8 mouse cellular contexts compared by ENCODE assay signal in the genomic region with DNA sequence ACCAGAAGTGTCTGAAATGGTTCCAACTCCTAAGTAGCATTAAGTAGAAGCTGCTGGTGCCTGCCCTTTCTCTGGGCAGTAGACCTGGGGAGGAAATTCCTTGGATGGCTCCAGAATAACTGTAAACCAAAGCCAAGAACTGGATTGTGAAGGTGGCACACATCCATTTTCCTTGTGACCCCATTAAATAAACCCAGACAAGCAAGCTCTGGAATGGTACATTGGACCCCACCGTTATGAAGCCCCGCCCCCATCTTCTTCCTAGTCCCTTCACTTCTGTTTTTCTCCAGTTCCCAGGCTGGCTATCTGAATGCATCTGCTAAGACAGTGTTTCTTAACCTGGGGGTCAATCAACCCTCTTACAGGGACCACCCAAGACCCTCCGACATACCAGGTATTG. TPM values are rescaled to one million over a fixed set of nuclear protein-coding genes. Genes with fewer than 3 reads are reported as not detected.
DNase-seq lines count a peak whose midpoint lies in the region; ATAC-seq and TF ChIP-seq lines count a peak whose summit lies in the region.

Gene Tprkb, plus strand, starts transcription at position 279 of the 400 bp plus-strand sequence.

- H3K4me3 ChIP-seq in intestine, postnatal 0 days (ENCODE audit: low read depth, low read length), result no peak within 1 kb of the TSS
- no peak within 1 kb of the TSS for H3K4me3 ChIP-seq in liver, embryonic 13.5 days (replicated peaks)
- no peak within 1 kb of the TSS for H3K4me3 ChIP-seq in stomach, embryonic 15.5 days (replicated peaks)

- TF ChIP-seq CTCF in intestine, postnatal 0 days (IDR thresholded peaks at IDR 0.05; ENCODE audit: low read depth), result no peak

- no peak for ATAC-seq in intestine, postnatal 0 days
- no peak for ATAC-seq in liver, embryonic 13.5 days (ENCODE audit: low read depth)
- ATAC-seq in stomach, embryonic 15.5 days (ENCODE audit: insufficient read depth, low FRiP score, low read depth), result no peak

- 72% methylated on average over 3 of the region's 3 CpGs for WGBS in intestine, postnatal 0 days
- whole genome bisulfite sequencing in liver, embryonic 13.5 days (ENCODE audit: insufficient replicate concordance), result 46% methylated on average over 3 of the region's 3 CpGs
- WGBS in stomach, embryonic 15.5 days, result 77% methylated on average over 3 of the region's 3 CpGs

- no peak within 1 kb of the TSS for H3K27ac ChIP-seq in intestine, postnatal 0 days (ENCODE audit: low read depth, low read length)
- no peak within 1 kb of the TSS for H3K27ac ChIP-seq in liver, embryonic 13.5 days
- no peak within 1 kb of the TSS for H3K27ac ChIP-seq in stomach, embryonic 15.5 days

- H3K4me1 ChIP-seq in intestine, postnatal 0 days (replicated peaks; ENCODE audit: control insufficient read depth, insufficient read depth, low read length), result 0 out of 2 replicates have a peak, but pooled peaks cover 2% of the 10 kb centered on the region
- peaks cover 29% of the 10 kb centered on the region for H3K4me1 ChIP-seq in liver, embryonic 13.5 days (replicated peaks)
- H3K4me1 ChIP-seq in stomach, embryonic 15.5 days, result peaks cover 10% of the 10 kb centered on the region

- H3K27me3 ChIP-seq in intestine, postnatal 0 days (replicated peaks; ENCODE audit: control insufficient read depth, insufficient read depth, low read length), result no peaks in the 10 kb centered on the region
- no peaks in the 10 kb centered on the region for H3K27me3 ChIP-seq in liver, embryonic 13.5 days
- no peaks in the 10 kb centered on the region for H3K27me3 ChIP-seq in stomach, embryonic 15.5 days (replicated peaks)

- no peak for DNase-seq in adrenal gland, adult 18-20 months (ENCODE audit: low spot score in 2 of 2)
- DNase-seq in adrenal gland, adult (ENCODE audit: inconsistent age in 2 of 2, low spot score in 1 of 2), result no peak
- DNase-seq in adrenal gland, postnatal 4 days (ENCODE audit: low spot score in 2 of 2), result no peak
- no peak for DNase-seq in gastrocnemius, postnatal 36 days
- DNase-seq in liver, embryonic 13.5 days, result no peak
- no peak for DNase-seq in urinary bladder, postnatal 14 days (ENCODE audit: low spot score)

- no peaks in the 10 kb centered on the region for H3K9me3 ChIP-seq in intestine, postnatal 0 days (ENCODE audit: control insufficient read depth)
- no peaks in the 10 kb centered on the region for H3K9me3 ChIP-seq in liver, embryonic 13.5 days (replicated peaks)
- no peaks in the 10 kb centered on the region for H3K9me3 ChIP-seq in stomach, embryonic 15.5 days

- H3K36me3 ChIP-seq in intestine, postnatal 0 days (ENCODE audit: control insufficient read depth, insufficient read depth), result no peaks in the 10 kb centered on the region
- no peaks in the 10 kb centered on the region for H3K36me3 ChIP-seq in liver, embryonic 13.5 days
- H3K36me3 ChIP-seq in stomach, embryonic 15.5 days, result no peaks in the 10 kb centered on the region

- no peak within 1 kb of the TSS for H3K4me2 ChIP-seq in intestine, postnatal 0 days (replicated peaks; ENCODE audit: low read depth)
- no peak within 1 kb of the TSS for H3K4me2 ChIP-seq in liver, embryonic 13.5 days
- H3K4me2 ChIP-seq in stomach, embryonic 15.5 days, result no peak within 1 kb of the TSS

- intact Hi-C loops in gastrocnemius, postnatal 36 days (cut with DNase I), result no loop called here

- H3K9ac ChIP-seq in intestine, postnatal 0 days (ENCODE audit: low read depth, low read length), result no peak within 1 kb of the TSS
- H3K9ac ChIP-seq in liver, embryonic 13.5 days, result no peak within 1 kb of the TSS
- H3K9ac ChIP-seq in stomach, embryonic 15.5 days, result no peak within 1 kb of the TSS

RNA-seq across cellular contexts. Expression of gene Tprkb, which starts in this region (rescaled TPM):
- total RNA-seq in adrenal gland, adult 18-20 months (2021), result 10 to 100 TPM; 38.4 to 47.2 TPM
- total RNA-seq in adrenal gland, postnatal 4 days (2021), result 10 to 100 TPM; 61.8 to 65.7 TPM
- 10 to 100 TPM; 15.0 to 17.7 TPM for total RNA-seq in gastrocnemius, postnatal 36 days (2021)
- 61.3 and 65.1 TPM in 2 replicates for polyA plus RNA-seq in intestine, postnatal 0 days (2015; fragmentation: Nextera tagmentation; extraction: Ambion mirVana)
- polyA plus RNA-seq in liver, embryonic 13.5 days (2015; fragmentation: Nextera tagmentation; extraction: Ambion mirVana), result 26.4 and 37.1 TPM in 2 replicates
- 31.3 and 32.1 TPM in 2 replicates for polyA plus RNA-seq in stomach, embryonic 15.5 days (2015; fragmentation: Nextera tagmentation; extraction: Ambion mirVana)
